Mouse (Mus musculus): Measurements from ENCODE around the gene Atp6v0e.

The Atp6v0e gene

GRCm38 (mm10) chr17:26688795-26689735, 26.0 kb downstream of the Atp6v0e start:
- DNase-seq: no peak

DNA sequence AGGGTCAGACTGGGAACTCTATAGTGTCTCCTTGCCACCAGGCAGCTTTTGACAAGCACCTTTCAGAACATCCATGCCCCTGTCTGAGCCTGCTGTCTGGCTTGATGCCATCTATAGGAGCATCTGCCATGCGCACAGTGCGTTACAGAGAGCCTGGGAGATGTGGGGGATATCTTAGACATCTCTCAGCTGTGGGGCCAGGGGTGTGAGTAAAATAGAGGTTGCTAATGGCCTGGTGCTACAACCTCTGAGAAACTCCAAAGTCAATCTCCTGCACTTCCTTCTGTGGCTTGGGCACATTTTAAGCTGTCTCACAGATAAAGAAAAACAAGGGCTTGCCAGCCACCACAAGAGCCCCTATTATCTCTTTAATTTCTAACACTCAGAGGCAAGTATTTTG, 26.8 kb downstream of the Atp6v0e start:
- no peak for DNase-seq

DNA sequence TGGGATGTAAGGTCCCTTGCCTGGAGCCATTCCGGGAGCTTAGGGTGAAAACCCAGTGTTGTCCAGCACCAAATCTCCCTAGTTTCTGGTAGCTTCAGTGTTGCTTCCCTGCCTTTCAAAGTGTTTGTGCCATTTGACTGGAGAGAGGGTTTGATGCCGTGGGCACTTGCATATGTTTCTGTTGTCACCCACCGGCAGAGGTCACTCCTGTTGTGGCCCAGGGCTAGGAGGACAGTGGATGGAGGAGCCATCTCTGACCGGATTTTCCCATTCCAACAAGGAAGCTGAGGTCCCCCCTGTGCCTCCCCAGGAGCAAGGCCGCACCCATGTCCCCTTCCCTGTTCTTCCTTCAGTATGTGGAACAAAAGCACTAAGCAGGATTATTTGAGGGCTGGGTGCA, 27.2 kb downstream of the Atp6v0e start:
- DNase-seq: no peak

DNA sequence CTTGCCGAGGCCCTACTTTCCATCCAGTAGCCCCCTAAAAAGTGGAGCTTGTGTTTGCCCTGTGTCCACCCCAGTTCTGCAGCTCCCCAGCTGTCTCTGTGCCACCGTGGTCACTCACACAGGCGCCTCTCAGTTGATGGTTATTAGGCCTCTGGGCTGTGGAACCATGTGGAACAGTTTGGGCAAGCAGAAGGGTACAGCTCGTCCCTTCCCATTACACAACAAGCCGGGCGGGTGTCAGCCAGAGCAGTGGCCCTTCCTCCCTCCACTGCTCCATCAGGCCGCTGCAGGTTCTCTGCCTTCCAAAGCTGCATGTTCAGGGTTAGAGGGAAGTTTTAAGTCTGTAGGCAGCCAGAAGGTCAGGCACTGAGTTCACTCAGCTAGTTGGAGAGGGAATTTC, 28.1 kb downstream of the Atp6v0e start:
- DNase-seq: no peak

DNA sequence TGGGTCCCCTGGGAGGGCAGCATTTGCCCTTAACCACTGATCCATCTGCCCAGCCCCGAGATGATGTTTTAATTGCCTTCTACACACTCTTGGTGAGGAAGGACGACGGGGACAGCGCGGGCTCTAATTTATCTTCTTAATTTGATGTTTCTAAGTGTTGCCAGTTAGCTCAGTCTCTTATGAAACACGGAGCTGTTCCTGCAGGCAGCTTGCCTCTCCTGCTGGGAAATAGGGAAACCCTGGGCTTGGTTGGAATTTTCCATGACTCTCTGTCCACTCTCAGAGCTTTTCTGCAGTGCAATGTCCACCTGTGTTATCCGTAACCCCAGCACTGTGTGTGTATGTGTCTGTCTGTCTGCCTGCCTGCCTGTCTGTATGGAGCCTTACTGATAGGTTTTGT, 30.4 kb downstream of the Atp6v0e start:
- DNase-seq: no peak

- no peak for DNase-seq
Measured at GRCm38 (mm10) chr17:26694171-26694570, 31.1 kb downstream of the Atp6v0e start.

DNA sequence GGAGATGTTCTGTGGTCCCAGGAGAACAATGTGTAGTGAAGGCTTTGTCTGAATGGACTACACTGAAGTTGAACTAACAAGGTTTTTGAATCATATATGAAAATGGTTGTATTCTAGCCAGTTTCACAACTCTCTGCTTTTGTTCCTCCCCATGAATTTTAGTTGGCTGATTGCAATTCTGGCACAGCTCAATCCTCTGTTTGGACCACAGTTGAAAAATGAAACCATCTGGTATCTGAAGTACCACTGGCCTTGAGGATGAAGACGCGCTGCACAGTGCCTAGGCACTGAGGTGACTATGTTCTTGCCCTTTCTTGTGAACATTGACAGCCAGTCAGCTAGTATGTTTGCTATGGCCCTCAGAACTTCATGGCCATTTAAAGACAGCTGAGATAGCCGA, 32.2 kb downstream of the Atp6v0e start:
- DNase-seq: no peak

DNA sequence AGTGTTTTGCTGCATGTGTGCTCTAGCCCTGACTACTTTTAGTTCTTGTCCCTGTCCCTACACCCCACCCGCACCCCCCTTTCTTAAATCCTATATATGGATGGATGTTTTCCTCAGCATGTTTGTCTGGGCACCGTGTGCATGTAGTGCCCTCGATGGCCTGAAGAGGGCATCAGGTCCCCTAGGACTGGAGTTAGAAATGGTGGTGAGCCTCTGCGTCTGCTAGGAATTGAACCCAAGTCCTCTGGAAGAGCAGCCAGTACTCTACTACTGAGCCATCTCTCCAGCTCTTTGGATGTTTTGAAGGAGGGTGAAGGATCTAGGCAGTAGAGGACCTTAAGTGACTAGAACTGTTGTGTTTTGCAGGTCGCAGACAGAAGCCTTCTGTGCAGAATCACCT, 35.8 kb downstream of the Atp6v0e start:
- DNase-seq: peak; percentile 30

DNA sequence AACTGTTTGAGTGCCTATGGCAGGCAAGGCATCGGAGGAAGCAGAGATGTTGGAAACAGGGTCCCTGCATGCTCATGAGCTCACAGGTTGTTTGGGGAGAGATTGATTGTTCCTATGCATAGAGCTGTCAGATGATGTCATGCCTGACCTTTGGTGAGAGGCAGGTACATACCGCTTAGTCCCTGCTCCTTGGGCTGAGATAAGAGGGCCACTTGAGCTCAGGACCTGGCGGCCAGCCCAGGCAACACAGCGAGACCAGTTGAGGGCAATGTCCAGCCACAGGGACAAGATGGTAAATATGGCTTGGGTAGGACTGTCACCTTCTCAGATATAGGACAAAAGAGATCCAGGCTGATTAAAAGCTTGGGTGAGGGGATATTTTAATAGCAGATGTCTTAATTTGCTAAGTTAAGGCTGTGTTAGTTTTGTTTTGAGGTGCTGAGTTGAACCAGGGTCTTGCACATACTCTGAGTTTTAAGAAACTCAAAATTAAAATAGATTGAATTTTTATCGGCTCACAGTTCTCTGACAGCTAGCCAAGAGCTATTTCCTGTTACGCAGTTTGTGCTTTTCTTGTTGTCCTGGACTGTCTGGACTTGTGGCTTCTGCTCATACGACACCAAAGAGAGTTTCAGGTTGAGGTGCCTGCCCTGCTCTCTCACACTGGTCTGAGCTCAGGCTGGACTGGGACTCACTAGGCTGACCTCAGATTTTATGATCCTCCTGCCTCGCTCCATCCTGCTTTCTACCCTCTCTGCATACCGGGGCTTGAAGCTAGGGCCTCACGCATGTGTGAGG, 37.0 kb downstream of the Atp6v0e start:
- no peak for DNase-seq

DNA sequence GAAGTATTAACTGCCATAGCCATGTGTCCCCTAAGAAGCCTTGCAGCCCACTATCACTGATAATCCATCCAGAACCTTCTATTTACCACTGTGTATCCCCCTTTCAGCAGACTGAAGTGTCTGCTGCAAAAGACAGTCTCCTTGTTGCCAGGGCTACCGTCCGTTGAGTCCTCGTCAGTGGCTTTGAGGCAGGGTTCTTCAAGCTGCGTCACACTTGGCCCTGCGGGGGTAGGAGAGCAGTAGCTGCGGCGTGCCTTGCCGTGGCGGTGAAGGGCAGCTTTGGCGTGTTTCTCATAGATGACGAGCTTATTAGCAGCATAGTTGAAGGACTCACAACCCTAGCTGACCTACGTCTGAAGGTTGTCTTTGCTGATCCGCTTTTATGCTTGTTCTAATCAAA, 38.5 kb downstream of the Atp6v0e start:
- DNase-seq: no peak

GRCm38 (mm10) chr17:26702621-26703020, 39.6 kb downstream of the Atp6v0e start:
- DNase-seq: no peak

DNA sequence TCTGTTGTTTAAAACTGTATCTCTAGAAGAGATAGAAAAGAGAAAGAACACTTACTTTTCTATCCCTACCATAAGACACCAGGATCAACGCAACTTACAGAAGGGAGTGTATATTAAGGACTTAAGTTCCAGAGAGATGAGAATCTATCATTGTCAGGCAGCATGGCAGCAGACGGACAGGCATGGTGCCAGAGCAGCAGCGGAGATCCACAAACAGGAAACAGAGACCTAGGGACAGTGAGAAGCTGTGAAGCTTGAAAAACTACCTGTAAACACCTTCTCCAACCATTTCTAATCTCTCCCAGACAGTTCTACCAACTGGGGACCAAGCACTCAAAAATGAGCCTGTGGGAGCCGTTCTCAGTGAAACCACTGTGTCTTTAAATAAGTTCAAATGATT, 40.6 kb downstream of the Atp6v0e start:
- no peak for DNase-seq

GRCm38 (mm10) chr17:26705463-26706359, 42.7 kb downstream of the Atp6v0e start:
- peak; percentile 29 for DNase-seq

DNA sequence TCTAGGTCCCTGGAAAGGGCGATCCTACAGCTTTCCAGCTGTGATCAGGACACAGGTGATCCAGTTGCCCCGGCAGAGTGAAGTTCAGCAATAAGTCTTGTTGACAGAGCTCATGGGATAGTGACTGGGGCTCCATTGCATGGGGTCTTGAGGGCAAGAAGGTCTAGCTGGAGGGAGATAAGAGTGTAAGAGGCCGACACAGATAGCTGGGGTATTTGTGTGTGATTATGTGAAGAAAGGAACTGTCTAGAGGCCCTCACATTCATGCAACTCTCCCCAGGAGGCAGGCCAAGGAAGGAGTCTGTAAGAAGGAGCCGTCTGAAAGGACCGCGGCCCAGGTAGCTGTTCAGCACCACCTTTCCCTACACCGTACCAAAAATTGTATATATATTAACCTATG, 44.0 kb downstream of the Atp6v0e start:
- DNase-seq: peak; percentile 25

- DNase-seq: no peak
Measured at GRCm38 (mm10) chr17:26708499-26708898, 45.5 kb downstream of the Atp6v0e start.

DNA sequence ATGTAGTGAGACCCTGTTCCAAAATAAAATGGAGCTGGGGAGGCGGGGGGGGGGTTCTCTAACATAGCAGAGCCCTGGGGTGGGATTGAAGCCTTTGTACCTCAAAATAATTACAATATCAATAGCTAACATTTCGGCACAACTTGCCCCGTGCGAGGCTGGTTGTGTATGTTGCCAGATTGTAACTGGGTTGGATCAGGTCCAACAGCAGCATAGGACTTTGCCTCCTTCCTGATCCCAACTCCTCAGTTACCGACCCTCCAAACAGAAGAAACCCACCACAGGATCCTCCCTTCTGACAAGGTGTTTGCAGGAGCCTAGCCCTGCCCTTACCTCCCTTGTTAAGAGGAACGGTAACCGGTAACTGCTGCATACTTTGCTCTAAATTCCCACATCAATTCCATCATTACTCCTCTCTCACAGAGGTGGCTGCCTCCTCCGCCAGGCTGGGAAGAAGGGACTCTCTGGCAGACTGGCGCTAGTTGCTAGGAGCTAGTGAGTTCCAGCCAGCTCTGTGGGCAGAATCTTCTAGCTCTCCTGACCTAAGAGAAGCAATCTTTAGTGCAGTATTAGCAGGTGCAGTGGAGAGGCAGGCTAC, 46.1 kb downstream of the Atp6v0e start:
- no peak for DNase-seq

GRCm38 (mm10) chr17:26710049-26710448, 47.0 kb downstream of the Atp6v0e start:
- DNase-seq: peak; percentile 34

DNA sequence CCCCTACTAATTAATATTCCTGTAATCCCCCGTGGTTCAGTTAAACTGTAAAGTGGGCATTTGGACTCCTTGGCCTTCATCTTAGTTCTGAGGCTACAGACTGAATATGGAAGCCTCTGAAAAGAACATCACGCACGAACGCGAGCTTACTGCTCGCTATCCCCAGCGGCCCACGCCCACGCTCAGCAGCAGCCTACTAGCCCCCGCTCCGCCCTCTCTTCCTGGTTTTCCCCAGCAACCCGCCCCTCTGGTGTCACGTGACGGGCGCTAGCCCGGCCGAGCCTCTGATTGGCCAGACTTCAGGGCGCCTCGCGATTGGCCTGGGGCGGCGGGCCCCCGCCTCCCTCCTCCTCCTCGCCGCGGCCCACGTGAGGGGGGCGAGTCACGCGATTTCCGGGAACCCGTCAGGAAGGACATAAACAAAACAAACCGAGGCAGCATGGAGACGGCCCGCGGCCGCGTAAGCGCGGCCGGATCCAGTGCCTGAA, 52.3 kb downstream of the Atp6v0e start, which contains the start of gene Crebrf:
Gene Crebrf (plus strand): TSS at position 380 of the 488 bp plus-strand sequence.
- DNase-seq: peak; percentile 98

DNA sequence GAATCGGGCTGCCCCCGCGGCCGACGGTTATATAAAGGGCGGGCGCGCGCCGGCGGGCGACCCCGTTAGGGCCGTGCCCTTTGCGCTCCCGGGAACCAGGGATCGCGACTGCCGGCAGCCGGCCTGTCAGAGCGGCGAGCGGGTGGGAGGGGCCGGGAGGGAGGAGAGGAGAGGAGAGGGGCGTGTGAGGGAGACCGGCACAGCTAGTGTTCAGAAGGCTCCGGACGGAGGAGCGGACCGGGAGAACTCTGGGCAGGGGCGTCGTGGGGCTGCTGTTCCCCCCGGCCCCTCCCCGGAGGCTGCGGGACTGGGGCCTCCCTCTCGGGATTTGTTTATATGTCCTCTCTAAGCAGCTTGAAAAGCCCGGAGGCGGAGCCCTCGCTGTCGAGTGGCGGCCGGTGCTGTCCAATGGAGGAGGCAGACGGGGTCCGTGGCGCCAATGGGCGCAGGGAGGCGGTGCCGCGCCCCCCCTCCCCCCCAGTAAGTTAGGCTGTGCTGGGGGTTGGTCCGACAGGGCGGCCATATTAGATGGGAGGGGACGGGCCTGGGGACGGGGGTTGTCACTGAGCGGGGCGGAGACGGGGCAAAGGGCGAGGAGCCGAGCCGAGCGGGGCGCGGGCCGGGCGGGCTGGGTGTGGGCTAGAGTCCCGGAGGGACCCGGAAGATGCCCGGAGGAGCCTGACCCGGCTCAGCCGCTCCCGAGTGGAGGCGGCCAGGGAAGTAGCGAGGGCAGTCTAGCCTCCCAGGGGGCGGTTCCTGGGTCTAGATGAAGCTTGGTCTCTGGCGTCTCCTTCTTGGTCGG, 53.1 kb downstream of the Atp6v0e start:
- peak; percentile 98 for DNase-seq

GRCm38 (mm10) chr17:26717868-26718267, 54.8 kb downstream of the Atp6v0e start:
- DNase-seq: no peak

GRCm38 (mm10) chr17:26719405-26719804, 56.4 kb downstream of the Atp6v0e start:
- no peak for DNase-seq

All from liver (tissue).